Mouse (Mus musculus) embryo, embryonic 10.5 days (tissue): ENCODE data around the gene Sox5.

Experiments used
- DNase-seq: peaks from one replicate; pipeline ENCODE4 v3.0.0-alpha.2; 2015; ENCODE audit warnings: low spot score

The Sox5 gene

GRCm38 (mm10) chr6:144443681-144444080 lies 338.1 kb downstream of the Sox5 start:
- no peak for DNase-seq

- DNase-seq: no peak
Measured at GRCm38 (mm10) chr6:144429276-144429675, 352.5 kb downstream of the Sox5 start.

DNA sequence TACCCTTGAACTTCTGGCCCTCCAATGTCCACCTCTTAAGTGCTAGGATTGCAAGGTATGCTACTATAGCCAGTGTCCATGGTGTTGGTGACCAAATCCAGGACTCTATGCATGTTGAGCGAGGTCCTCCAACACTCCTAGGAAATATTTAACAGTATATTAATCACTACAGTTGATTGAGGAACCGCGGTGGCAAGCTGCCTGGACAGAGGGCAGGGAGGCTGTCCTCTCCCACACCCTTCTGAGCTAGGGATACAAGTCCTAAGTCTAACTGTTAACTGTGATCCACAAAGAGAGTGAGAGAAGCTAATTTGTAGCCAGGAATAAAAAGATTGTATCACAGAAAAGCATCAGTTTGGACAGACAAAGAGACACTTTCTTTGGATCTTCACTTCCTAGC lies 373.7 kb downstream of the Sox5 start:
- no peak for DNase-seq

GRCm38 (mm10) chr6:144398115-144398514 lies 383.7 kb downstream of the Sox5 start:
- DNase-seq: peak; percentile 74

GRCm38 (mm10) chr6:144393151-144393550 lies 388.6 kb downstream of the Sox5 start:
- DNase-seq: no peak

- no peak for DNase-seq
Measured at GRCm38 (mm10) chr6:144389333-144390054, 392.3 kb downstream of the Sox5 start.

- peak; percentile 22 for DNase-seq
Measured at GRCm38 (mm10) chr6:144387539-144388255, 394.1 kb downstream of the Sox5 start.

DNA sequence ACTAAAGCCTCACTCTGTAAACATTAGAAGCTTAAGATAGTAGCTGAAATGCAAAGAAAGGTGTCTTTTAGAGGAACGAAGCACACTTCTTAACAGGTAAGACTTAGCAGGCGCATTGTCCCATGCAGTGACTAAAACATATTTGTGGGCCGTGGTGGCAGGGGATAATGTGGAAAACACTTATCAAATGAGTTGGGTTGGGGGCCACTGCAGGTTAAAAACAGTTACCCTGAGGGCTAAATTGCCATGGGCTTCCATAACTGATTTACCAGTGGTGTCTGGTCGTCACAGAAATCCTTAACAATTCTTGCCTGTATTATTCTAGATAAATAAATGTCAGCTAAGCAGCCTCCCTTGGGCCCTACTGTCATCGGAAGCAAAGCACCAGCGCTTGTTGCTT lies 401.1 kb downstream of the Sox5 start:
- no peak for DNase-seq

DNA sequence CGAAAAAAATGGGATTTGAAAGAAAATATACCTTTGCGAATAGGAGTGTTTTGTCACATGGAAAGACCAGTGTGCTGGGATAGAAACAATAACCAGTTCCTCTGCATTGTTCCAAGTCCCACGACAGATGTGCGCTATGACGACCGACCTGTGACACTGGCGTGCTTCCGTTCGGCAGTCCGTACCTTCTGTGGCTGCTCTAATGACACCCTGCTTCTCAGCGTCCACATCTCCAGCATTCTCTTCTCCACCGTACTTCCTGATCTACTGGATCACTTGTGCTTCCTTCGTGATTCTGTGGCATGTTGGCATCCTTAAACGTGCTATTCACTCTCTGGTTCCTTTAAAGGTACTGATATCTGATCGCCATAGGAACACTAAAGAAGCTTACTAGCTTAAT lies 401.6 kb downstream of the Sox5 start:
- no peak for DNase-seq

DNA sequence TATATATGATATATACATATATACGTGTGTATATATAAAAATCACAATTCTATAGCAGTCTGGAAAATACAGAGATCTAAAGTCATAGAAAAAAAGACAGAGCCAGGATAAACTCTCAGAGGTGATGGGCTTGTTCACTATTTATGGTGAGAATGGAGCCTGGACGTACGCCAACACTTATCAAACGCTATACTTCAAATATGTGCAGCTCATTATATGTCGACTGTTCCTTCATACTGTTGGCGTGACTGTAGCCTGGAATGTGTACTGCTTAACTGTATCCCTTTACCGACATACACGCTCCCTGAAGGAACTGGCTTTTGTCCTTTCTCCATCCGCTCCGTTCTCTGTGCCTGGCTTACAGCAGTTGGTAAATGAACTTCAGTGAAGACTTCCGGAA lies 407.0 kb downstream of the Sox5 start:
- DNase-seq: no peak

DNA sequence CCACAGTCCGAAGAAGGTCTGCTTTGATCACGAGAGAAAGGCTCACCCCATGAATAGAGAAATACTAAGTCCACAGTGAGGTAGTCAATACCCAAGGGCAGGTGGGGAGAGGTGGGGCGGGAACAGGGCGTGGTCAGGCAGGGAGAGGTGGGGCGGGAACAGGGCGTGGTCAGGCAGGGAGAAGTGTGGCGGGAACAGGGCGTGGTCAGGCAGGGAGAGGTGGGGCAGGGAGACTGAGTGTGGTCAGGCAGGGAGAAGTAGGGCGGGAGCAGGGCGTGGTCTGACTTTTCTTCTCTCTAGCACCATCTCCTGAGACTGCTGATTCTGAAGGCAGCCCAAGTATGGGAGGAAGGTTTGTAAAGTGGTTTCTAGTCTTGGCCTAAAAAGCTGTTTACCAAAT lies 411.1 kb downstream of the Sox5 start:
- no peak for DNase-seq

DNA sequence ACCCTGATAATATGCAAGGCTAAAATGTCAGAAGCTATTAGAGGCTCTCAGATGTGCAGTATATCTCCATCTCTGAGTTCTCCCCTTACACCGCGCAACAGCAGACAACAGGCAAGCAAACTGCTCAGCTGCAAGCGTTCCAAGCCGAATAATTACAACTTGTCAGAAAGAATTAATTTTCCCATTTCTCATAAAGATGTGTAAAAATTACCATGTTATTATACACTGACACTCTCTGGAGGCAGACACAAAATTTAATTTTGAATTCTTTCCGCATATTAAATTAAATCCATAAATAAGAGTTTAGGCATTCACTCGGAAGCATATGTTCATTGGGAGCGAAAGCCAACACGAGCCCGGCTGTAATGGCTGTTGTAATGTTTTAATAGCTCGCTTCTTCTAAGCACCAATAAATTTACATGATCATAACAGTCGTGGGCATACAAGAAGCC lies 414.1 kb downstream of the Sox5 start:
- DNase-seq: no peak

- DNase-seq: peak; percentile 57
Measured at GRCm38 (mm10) chr6:144361267-144362038, 420.3 kb downstream of the Sox5 start.

DNA sequence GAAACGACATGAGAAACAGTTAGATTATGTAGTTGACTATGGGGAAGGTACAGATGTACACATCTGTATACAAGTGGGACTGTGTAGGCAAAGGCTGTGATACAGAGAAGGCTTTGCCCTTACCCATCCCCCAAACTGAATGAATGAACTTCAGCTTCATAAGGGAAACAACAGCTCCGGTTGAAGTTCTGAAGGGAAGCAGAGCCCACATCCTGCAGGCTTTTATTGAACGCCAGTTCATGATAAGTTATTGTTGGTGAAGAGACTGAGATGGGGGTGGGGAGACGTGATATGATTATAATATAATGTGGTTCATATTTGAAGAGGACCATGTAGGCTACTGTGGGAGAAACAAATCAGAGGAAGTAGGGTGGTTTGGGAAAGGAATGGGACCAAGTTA lies 424.7 kb downstream of the Sox5 start:
- no peak for DNase-seq

GRCm38 (mm10) chr6:144351049-144351448 lies 430.7 kb downstream of the Sox5 start:
- no peak for DNase-seq

DNA sequence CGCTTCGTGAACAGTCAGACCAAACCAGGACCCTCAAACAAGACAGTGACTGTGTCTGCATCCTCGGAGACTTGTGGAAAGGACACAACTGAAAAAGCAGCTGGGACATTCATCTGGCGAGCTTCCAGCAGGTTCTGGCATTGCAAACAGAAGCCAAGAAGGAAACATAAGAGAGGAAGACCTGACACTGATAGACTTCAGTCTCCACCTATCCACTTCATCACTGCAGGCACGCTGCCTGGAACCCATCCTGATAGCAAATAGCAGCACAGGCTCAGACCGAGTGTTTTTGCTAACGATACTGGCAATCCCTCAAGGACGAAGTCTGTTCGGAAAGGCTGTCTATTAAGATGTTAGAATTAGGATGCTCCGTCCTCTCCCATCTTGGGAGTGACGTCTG lies 438.4 kb downstream of the Sox5 start:
- DNase-seq: no peak

GRCm38 (mm10) chr6:144339554-144339953 lies 442.2 kb downstream of the Sox5 start:
- DNase-seq: no peak

GRCm38 (mm10) chr6:144339006-144339405 lies 442.8 kb downstream of the Sox5 start:
- peak; percentile 66 for DNase-seq

- peak; percentile 24 for DNase-seq
Measured at GRCm38 (mm10) chr6:144338221-144338620, 443.6 kb downstream of the Sox5 start.

DNA sequence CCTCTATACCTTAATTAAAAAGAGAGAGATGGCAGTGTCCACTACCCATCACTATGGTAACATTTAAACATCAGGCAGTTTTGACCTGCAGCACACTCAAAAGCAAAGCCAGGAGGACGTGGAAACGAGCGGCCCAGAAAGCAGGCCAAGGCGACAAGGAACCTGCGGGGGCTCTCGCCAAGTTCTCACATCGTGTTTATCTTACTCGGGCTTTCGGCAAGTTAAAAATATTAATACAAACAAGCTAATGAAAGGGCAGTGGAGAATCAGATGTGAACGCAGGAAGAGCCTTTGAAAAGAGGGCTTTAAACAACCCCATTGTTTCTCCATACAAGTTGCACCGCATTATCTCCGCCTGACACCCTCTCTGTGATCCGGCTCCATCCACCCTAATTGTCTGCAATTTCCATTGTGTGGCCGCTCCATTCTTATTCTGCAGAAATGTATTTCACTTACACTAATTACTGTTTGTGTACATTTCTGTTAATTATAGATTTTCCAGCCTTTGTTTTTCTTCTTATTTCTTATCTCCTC lies 444.3 kb downstream of the Sox5 start:
- DNase-seq: peak; percentile 43

DNA sequence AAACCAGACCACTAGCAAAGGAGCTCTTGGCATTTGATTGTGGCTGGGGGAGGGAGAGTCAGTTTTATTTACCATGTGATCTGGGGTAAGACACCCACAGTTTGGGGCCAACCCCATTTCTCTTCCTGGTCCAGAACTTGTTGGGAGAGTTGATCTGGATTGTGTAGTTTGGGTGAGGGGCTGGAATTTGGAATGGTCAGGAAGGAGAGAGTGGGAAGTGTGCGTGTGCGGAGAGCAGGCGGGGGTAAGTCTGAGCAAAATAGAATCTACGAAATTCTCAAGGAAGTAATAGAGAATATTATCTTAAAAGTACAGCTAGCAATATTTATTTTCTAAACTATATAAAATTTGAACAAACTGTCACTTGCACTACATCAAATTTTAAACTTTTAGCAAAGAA lies 445.0 kb downstream of the Sox5 start:
- no peak for DNase-seq

DNA sequence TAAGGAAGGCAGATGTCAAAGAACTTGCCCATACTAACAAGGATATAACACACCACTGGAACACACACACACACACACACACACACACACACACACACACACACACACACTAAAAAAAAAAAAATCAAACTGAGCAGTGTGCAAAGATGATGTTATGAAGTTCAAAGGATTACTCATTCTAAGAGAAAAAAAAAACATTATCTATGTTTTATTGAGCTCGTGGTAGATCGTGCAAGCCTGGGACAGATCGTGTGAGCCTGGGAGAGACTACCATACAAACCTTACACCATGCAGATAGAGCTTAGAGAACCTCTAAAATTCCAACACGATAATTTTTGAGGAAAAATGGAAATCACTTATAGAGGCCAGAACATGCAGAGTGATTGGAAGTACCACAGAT lies 448.6 kb downstream of the Sox5 start:
- no peak for DNase-seq

DNA sequence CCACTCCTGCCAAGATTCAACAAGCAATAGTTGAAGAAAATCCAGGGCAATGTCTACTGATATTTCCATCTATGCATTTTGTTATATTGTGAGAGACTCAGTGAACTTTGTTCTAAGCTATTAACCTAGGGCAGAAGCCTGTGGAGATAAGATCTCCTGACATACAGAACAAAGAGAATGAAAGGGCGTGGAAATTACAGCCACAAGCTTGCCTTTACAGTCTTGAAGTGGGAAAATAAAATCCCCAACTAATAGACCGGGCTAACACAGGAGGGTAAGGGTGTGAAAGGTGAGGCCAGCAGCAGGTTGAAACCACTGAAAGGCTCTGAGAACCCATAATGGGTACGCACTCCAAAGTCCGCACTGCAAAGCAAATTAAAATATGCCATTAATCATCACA lies 449.8 kb downstream of the Sox5 start:
- DNase-seq: no peak
